Mouse (Mus musculus) heart, embryonic 13.5 days (tissue): ENCODE results near the gene Smim1. TPM values are rescaled to one million over a fixed set of nuclear protein-coding genes. Genes with fewer than 3 reads are reported as not detected.

Experiments used
- ATAC-seq: fragments of 200-750 bp; cut with Nextera tagmentation; 2 replicates; pipeline ENCODE4 v1.8.0; 2017; ENCODE audit warnings: moderate TSS enrichment; ENCODE audit not compliant: insufficient number of reproducible peaks, low FRiP score, low TSS enrichment; ENCODE audit errors: extremely low read depth
- H3K27ac ChIP-seq: fragments of 300-500 bp; sonication (generic); replicated peaks from 2 replicates; pipeline ENCODE4 v1.5.1; 2015; ENCODE audit warnings: moderate library complexity, mild to moderate bottlenecking, inconsistent platforms
- H3K27me3 ChIP-seq: fragments of 300-500 bp; sonication (generic); replicated peaks from 2 replicates; pipeline ENCODE4 v1.6.1; 2015; ENCODE audit warnings: mild to moderate bottlenecking, inconsistent platforms
- H3K36me3 ChIP-seq: fragments of 300-500 bp; sonication (generic); 2 replicates; pipeline ENCODE4 v1.6.1; 2015; ENCODE audit warnings: mild to moderate bottlenecking, inconsistent platforms
- H3K4me1 ChIP-seq: fragments of 300-500 bp; sonication (generic); 2 replicates; pipeline ENCODE4 v1.6.1; 2015; ENCODE audit warnings: inconsistent platforms
- H3K4me2 ChIP-seq: fragments of 300-500 bp; sonication (generic); 2 replicates; pipeline ENCODE4 v1.6.1; 2015; ENCODE audit warnings: inconsistent platforms, mild to moderate bottlenecking, moderate library complexity
- H3K4me3 ChIP-seq: fragments of 300-500 bp; sonication (generic); 2 replicates; pipeline ENCODE4 v1.5.1; 2015; ENCODE audit warnings: moderate library complexity, mild to moderate bottlenecking, inconsistent platforms
- H3K9ac ChIP-seq: fragments of 300-500 bp; sonication (generic); 2 replicates; pipeline ENCODE4 v1.6.1; 2015; ENCODE audit warnings: inconsistent platforms, mild to moderate bottlenecking, moderate library complexity
- H3K9me3 ChIP-seq: fragments of 300-500 bp; sonication (generic); 2 replicates; pipeline ENCODE4 v1.6.1; 2016; ENCODE audit warnings: inconsistent platforms
- WGBS: fragments of 180-500 bp; shearing (Covaris S2); methylation state at CpG from one replicate; pipeline ENCODE4 v1.1.7; 2015; ENCODE audit warnings: mixed read lengths; 5-methylcytosine and 5-hydroxymethylcytosine counted together
- polyA plus RNA-seq: library from polyadenylated mRNA; unstranded; fragments of >200 nt; fragmentation: Nextera tagmentation; extraction: Ambion mirVana; gene quantifications from 2 replicates; pipeline ENCODE4 v1.2.1, GENCODE M21; 2015

The Smim1 gene
- polyA plus RNA-seq, 1 experiment from 2014 or later = 68.2 TPM

- Histone ChIP-seq H3K9me3 (no peaks in the 10 kb centered on the region), H3K9ac (no peak overlapping the region), H3K4me1 (no peaks in the 10 kb centered on the region), H3K27me3 (peaks cover 21% of the 10 kb centered on the region), H3K4me3 (no peak overlapping the region), H3K36me3 (no peaks in the 10 kb centered on the region), H3K27ac (no peak overlapping the region), H3K4me2 (no peak overlapping the region)
- WGBS = 56% methylated on average over 5 of the region's 5 CpGs
- ATAC-seq = no peak
Measured at GRCm38 (mm10) chr4:154045837-154046236, 19.8 kb upstream of the Smim1 start.

- H3K27me3 ChIP-seq = peaks cover 23% of the 10 kb centered on the region
- no peak within 1 kb of the TSS for H3K4me2 ChIP-seq
- no peak within 1 kb of the TSS for H3K4me3 ChIP-seq
- H3K9me3 ChIP-seq = no peaks in the 10 kb centered on the region
- no peaks in the 10 kb centered on the region for H3K4me1 ChIP-seq
- no peak for ATAC-seq
- no peak within 1 kb of the TSS for H3K9ac ChIP-seq
- H3K36me3 ChIP-seq = no peaks in the 10 kb centered on the region
- 78% methylated on average over 9 of the region's 9 CpGs for WGBS
- no peak within 1 kb of the TSS for H3K27ac ChIP-seq
Measured at GRCm38 (mm10) chr4:154042577-154042976, 16.5 kb upstream of the Smim1 start, which contains the start of gene Ccdc27. TSS of gene Ccdc27 (minus strand) at chr4:154042677.

- H3K4me1 ChIP-seq = no peaks in the 10 kb centered on the region
- no peaks in the 10 kb centered on the region for H3K9me3 ChIP-seq
- no peak overlapping the region for H3K9ac ChIP-seq
- no peak overlapping the region for H3K4me3 ChIP-seq
- WGBS = 39% methylated on average over 3 of the region's 3 CpGs
- no peaks in the 10 kb centered on the region for H3K36me3 ChIP-seq
- no peak for ATAC-seq
- peaks cover 49% of the 10 kb centered on the region for H3K27me3 ChIP-seq
- H3K4me2 ChIP-seq = no peak overlapping the region
- no peak overlapping the region for H3K27ac ChIP-seq
Measured at GRCm38 (mm10) chr4:154037123-154037522, 11.1 kb upstream of the Smim1 start.

- Histone ChIP-seq H3K4me1 (peaks cover 30% of the 10 kb centered on the region), H3K27ac (no peak overlapping the region), H3K4me2 (no peak overlapping the region), H3K9me3 (no peaks in the 10 kb centered on the region), H3K36me3 (no peaks in the 10 kb centered on the region), H3K27me3 (peaks cover 13% of the 10 kb centered on the region), H3K9ac (no peak overlapping the region), H3K4me3 (no peak overlapping the region)
- ATAC-seq = no peak
Measured at GRCm38 (mm10) chr4:154028646-154029045, 2.6 kb upstream of the Smim1 start.

GRCm38 (mm10) chr4:154028066-154028465 lies 2.0 kb upstream of the Smim1 start:
- 75% methylated on average over 7 of the region's 7 CpGs for WGBS
- ATAC-seq = no peak
- no peaks in the 10 kb centered on the region for H3K36me3 ChIP-seq
- peaks cover 13% of the 10 kb centered on the region; the same call in 1 of the 2 replicates for H3K27me3 ChIP-seq
- H3K9me3 ChIP-seq = no peaks in the 10 kb centered on the region
- no peak overlapping the region for H3K4me2 ChIP-seq
- H3K4me1 ChIP-seq = peaks cover 36% of the 10 kb centered on the region
- no peak overlapping the region for H3K4me3 ChIP-seq
- H3K27ac ChIP-seq = no peak overlapping the region
- H3K9ac ChIP-seq = no peak overlapping the region

GRCm38 (mm10) chr4:154026441-154026761 lies 371 bp upstream of the Smim1 start:
- Histone ChIP-seq H3K4me2 (peak overlapping the region; percentile 86), H3K36me3 (peaks cover 13% of the 10 kb centered on the region), H3K4me3 (peak overlapping the region; percentile 63), H3K27me3 (peaks cover 13% of the 10 kb centered on the region; the same call in 1 of the 2 replicates), H3K27ac (peak overlapping the region; percentile 81; the same call in 1 of the 2 replicates), H3K9me3 (no peaks in the 10 kb centered on the region), H3K4me1 (peaks cover 50% of the 10 kb centered on the region), H3K9ac (peak overlapping the region; percentile 78)
- WGBS = 29% methylated on average over 2 of the region's 2 CpGs
- ATAC-seq = no peak

- no peaks in the 10 kb centered on the region for H3K9me3 ChIP-seq
- no peak for ATAC-seq
- peaks cover 28% of the 10 kb centered on the region for H3K36me3 ChIP-seq
- H3K27ac ChIP-seq = peak overlapping the region; percentile 81
- peaks cover 50% of the 10 kb centered on the region for H3K4me1 ChIP-seq
- peak overlapping the region; percentile 78 for H3K9ac ChIP-seq
- H3K4me3 ChIP-seq = peak overlapping the region; percentile 63
- peak overlapping the region; percentile 86 for H3K4me2 ChIP-seq
- WGBS = 12% methylated on average over 17 of the region's 17 CpGs
- H3K27me3 ChIP-seq = peaks cover 13% of the 10 kb centered on the region; the same call in 1 of the 2 replicates
Measured at GRCm38 (mm10) chr4:154024729-154025521, 1.1 kb downstream of the Smim1 start.

GRCm38 (mm10) chr4:154023754-154024601 lies 2.1 kb downstream of the Smim1 start:
- H3K4me2 ChIP-seq = peak overlapping the region; percentile 86
- peak overlapping the region; percentile 81 for H3K27ac ChIP-seq
- no peaks in the 10 kb centered on the region for H3K9me3 ChIP-seq
- peaks cover 50% of the 10 kb centered on the region for H3K4me1 ChIP-seq
- peaks cover 37% of the 10 kb centered on the region for H3K36me3 ChIP-seq
- 4% methylated on average over 8 of the region's 8 CpGs for WGBS
- ATAC-seq = peak; percentile 55
- H3K4me3 ChIP-seq = peak overlapping the region; percentile 63
- H3K9ac ChIP-seq = peak overlapping the region; percentile 78
- peaks cover 13% of the 10 kb centered on the region; the same call in 1 of the 2 replicates for H3K27me3 ChIP-seq

GRCm38 (mm10) chr4:154022844-154023243 lies 3.2 kb downstream of the Smim1 start:
- Histone ChIP-seq H3K4me1 (peaks cover 50% of the 10 kb centered on the region), H3K27me3 (peaks cover 13% of the 10 kb centered on the region; the same call in 1 of the 2 replicates), H3K9me3 (no peaks in the 10 kb centered on the region), H3K9ac (peak overlapping the region; percentile 16; the same call in 1 of the 2 replicates), H3K4me3 (no peak overlapping the region), H3K36me3 (peaks cover 48% of the 10 kb centered on the region), H3K4me2 (peak overlapping the region; percentile 86; the same call in 1 of the 2 replicates), H3K27ac (peak overlapping the region; percentile 81)
- no peak for ATAC-seq
- 42% methylated on average over 4 of the region's 4 CpGs for WGBS

- Histone ChIP-seq H3K27me3 (peaks cover 11% of the 10 kb centered on the region; the same call in 1 of the 2 replicates), H3K9ac (peak overlapping the region; percentile 16; the same call in 1 of the 2 replicates), H3K4me3 (no peak overlapping the region), H3K9me3 (no peaks in the 10 kb centered on the region), H3K36me3 (peaks cover 53% of the 10 kb centered on the region), H3K4me2 (no peak overlapping the region), H3K27ac (peak overlapping the region; percentile 81), H3K4me1 (peaks cover 50% of the 10 kb centered on the region)
- WGBS = 66% methylated on average over 4 of the region's 4 CpGs
- no peak for ATAC-seq
Measured at GRCm38 (mm10) chr4:154022407-154022806, 3.6 kb downstream of the Smim1 start.

GRCm38 (mm10) chr4:154021432-154021831 lies 4.6 kb downstream of the Smim1 start:
- peaks cover 63% of the 10 kb centered on the region for H3K36me3 ChIP-seq
- peaks cover 47% of the 10 kb centered on the region for H3K4me1 ChIP-seq
- no peak overlapping the region for H3K4me3 ChIP-seq
- H3K27ac ChIP-seq = no peak overlapping the region
- H3K4me2 ChIP-seq = no peak overlapping the region
- ATAC-seq = no peak
- H3K9me3 ChIP-seq = no peaks in the 10 kb centered on the region
- 77% methylated on average over 9 of the region's 9 CpGs for WGBS
- no peak overlapping the region for H3K9ac ChIP-seq
- H3K27me3 ChIP-seq = peaks cover 2% of the 10 kb centered on the region; the same call in 1 of the 2 replicates
